ENCODE assay signal across 7 mouse cellular contexts in genomic region chr17:46857361-46857902, GRCm38 (mm10). TPM values are rescaled to one million over a fixed set of nuclear protein-coding genes. Genes with fewer than 3 reads are reported as not detected.
DNase-seq lines count a peak whose midpoint lies in the region; ATAC-seq and TF ChIP-seq lines count a peak whose summit lies in the region.

No protein-coding gene starts in this region.

- H3K4me3 ChIP-seq in intestine, postnatal 0 days (ENCODE audit: low read depth, low read length), result peak overlapping the region; percentile 83
- peak overlapping the region; percentile 83 for H3K4me3 ChIP-seq in limb, embryonic 11.5 days (ENCODE audit: low read depth, low read length)
- H3K4me3 ChIP-seq in midbrain, embryonic 14.5 days (replicated peaks; ENCODE audit: low read depth, low read length), result peak overlapping the region; percentile 97

- no peaks in the 10 kb centered on the region for H3K36me3 ChIP-seq in intestine, postnatal 0 days (ENCODE audit: control insufficient read depth, insufficient read depth)
- no peaks in the 10 kb centered on the region for H3K36me3 ChIP-seq in limb, embryonic 11.5 days (ENCODE audit: control insufficient read depth, insufficient read depth, low read length)
- H3K36me3 ChIP-seq in midbrain, embryonic 14.5 days (ENCODE audit: control insufficient read depth, insufficient read depth, low read length), result no peaks in the 10 kb centered on the region

- no peak for TF ChIP-seq CTCF in intestine, postnatal 0 days (IDR thresholded peaks at IDR 0.05; ENCODE audit: low read depth)

- H3K27me3 ChIP-seq in intestine, postnatal 0 days (replicated peaks; ENCODE audit: control insufficient read depth, insufficient read depth, low read length), result no peaks in the 10 kb centered on the region
- H3K27me3 ChIP-seq in limb, embryonic 11.5 days (ENCODE audit: control insufficient read depth, insufficient read depth, low read length), result no peaks in the 10 kb centered on the region
- H3K27me3 ChIP-seq in midbrain, embryonic 14.5 days (ENCODE audit: control insufficient read depth, insufficient read depth, low read length), result no peaks in the 10 kb centered on the region

- H3K9ac ChIP-seq in intestine, postnatal 0 days (ENCODE audit: low read depth, low read length), result peak overlapping the region; percentile 100
- H3K9ac ChIP-seq in limb, embryonic 11.5 days (ENCODE audit: low read length), result peak overlapping the region; percentile 100
- H3K9ac ChIP-seq in midbrain, embryonic 14.5 days (replicated peaks; ENCODE audit: low read length), result peak overlapping the region; percentile 100

- 0 out of 2 replicates have a peak, but pooled peaks cover 4% of the 10 kb centered on the region for H3K4me1 ChIP-seq in intestine, postnatal 0 days (replicated peaks; ENCODE audit: control insufficient read depth, insufficient read depth, low read length)
- H3K4me1 ChIP-seq in limb, embryonic 11.5 days (ENCODE audit: control insufficient read depth, insufficient read depth, low read length), result peaks cover 9% of the 10 kb centered on the region
- H3K4me1 ChIP-seq in midbrain, embryonic 14.5 days (ENCODE audit: control insufficient read depth, insufficient read depth, low read length), result peaks cover 17% of the 10 kb centered on the region

- H3K4me2 ChIP-seq in intestine, postnatal 0 days (replicated peaks; ENCODE audit: low read depth), result peak overlapping the region; percentile 70
- H3K4me2 ChIP-seq in limb, embryonic 11.5 days (ENCODE audit: low read depth, severe bottlenecking), result peak overlapping the region; percentile 72
- peak overlapping the region; percentile 68 for H3K4me2 ChIP-seq in midbrain, embryonic 14.5 days (ENCODE audit: low read length)

- peak; percentile 93 for DNase-seq in adrenal gland, postnatal 14 days
- peak; percentile 91 for DNase-seq in embryo, embryonic 9.5 days (ENCODE audit: extremely low spot score)
- peak; percentile 75 to 85 for DNase-seq in gastrocnemius, postnatal 4 days (ENCODE audit: low spot score in 2 of 2)
- peak; percentile 86 for DNase-seq in limb, embryonic 11.5 days (ENCODE audit: low spot score)
- DNase-seq in midbrain, embryonic 14.5 days, result peak; percentile 89
- DNase-seq in spleen, postnatal 14 days (ENCODE audit: low spot score in 2 of 2), result peak; percentile 53 to 65

- peak; percentile 65 for ATAC-seq in intestine, postnatal 0 days
- ATAC-seq in limb, embryonic 11.5 days (ENCODE audit: insufficient number of reproducible peaks, low FRiP score, low TSS enrichment, low read depth), result peak; percentile 61
- ATAC-seq in midbrain, embryonic 14.5 days (ENCODE audit: low FRiP score, low TSS enrichment), result peak; percentile 83

- 0% methylated on average over 32 of the region's 52 CpGs for WGBS in intestine, postnatal 0 days
- WGBS in limb, embryonic 11.5 days, result under 1% methylated on average over 31 of the region's 52 CpGs
- 1% methylated on average over 41 of the region's 52 CpGs for WGBS in midbrain, embryonic 14.5 days

- no peaks in the 10 kb centered on the region for H3K9me3 ChIP-seq in intestine, postnatal 0 days (ENCODE audit: control insufficient read depth)
- no peaks in the 10 kb centered on the region for H3K9me3 ChIP-seq in limb, embryonic 11.5 days (ENCODE audit: control insufficient read depth, low read length)
- no peaks in the 10 kb centered on the region for H3K9me3 ChIP-seq in midbrain, embryonic 14.5 days (ENCODE audit: control insufficient read depth, low read length)

- peak overlapping the region; percentile 100 for H3K27ac ChIP-seq in intestine, postnatal 0 days (ENCODE audit: low read depth, low read length)
- H3K27ac ChIP-seq in limb, embryonic 11.5 days (replicated peaks; ENCODE audit: low read depth, low read length), result peak overlapping the region; percentile 100
- peak overlapping the region; percentile 100 for H3K27ac ChIP-seq in midbrain, embryonic 14.5 days (replicated peaks; ENCODE audit: low read depth, low read length)

RNA-seq across cellular contexts. Expression of gene Bicral, which starts 0.8 kb away (rescaled TPM):
- 19.4 and 20.1 TPM in 2 replicates for total RNA-seq in adrenal gland, postnatal 14 days (2021)
- total RNA-seq in gastrocnemius, postnatal 4 days (2021), result 10 to 100 TPM; 17.0 to 17.6 TPM
- polyA plus RNA-seq in intestine, postnatal 0 days (2015; fragmentation: Nextera tagmentation; extraction: Ambion mirVana), result 2.2 and 2.6 TPM in 2 replicates
- polyA plus RNA-seq in limb, embryonic 11.5 days (2014; fragmentation: Nextera tagmentation; extraction: Ambion mirVana), result 4.6 and 5.9 TPM in 2 replicates
- 10.2 and 11.6 TPM in 2 replicates for polyA plus RNA-seq in midbrain, embryonic 14.5 days (2014; fragmentation: Nextera tagmentation; extraction: Ambion mirVana)

RNA-seq across cellular contexts. Expression of gene Tbcc, which starts 33.1 kb away (rescaled TPM):
- total RNA-seq in adrenal gland, postnatal 14 days (2021), result 20.6 and 20.7 TPM in 2 replicates
- total RNA-seq in gastrocnemius, postnatal 4 days (2021), result 10 to 100 TPM; 24.7 to 27.0 TPM
- 40.1 and 40.2 TPM in 2 replicates for polyA plus RNA-seq in intestine, postnatal 0 days (2015; fragmentation: Nextera tagmentation; extraction: Ambion mirVana)
- 73.0 and 73.3 TPM in 2 replicates for polyA plus RNA-seq in limb, embryonic 11.5 days (2014; fragmentation: Nextera tagmentation; extraction: Ambion mirVana)
- 62.8 and 67.6 TPM in 2 replicates for polyA plus RNA-seq in midbrain, embryonic 14.5 days (2014; fragmentation: Nextera tagmentation; extraction: Ambion mirVana)

RNA-seq across cellular contexts. Expression of gene Prph2, which starts 52.8 kb away (rescaled TPM):
- not detected in 2 replicates for total RNA-seq in adrenal gland, postnatal 14 days (2021)
- not detected for total RNA-seq in gastrocnemius, postnatal 4 days (2021)
- not detected in 2 replicates for polyA plus RNA-seq in intestine, postnatal 0 days (2015; fragmentation: Nextera tagmentation; extraction: Ambion mirVana)
- polyA plus RNA-seq in limb, embryonic 11.5 days (2014; fragmentation: Nextera tagmentation; extraction: Ambion mirVana), result not detected in 2 replicates
- not detected in 2 replicates for polyA plus RNA-seq in midbrain, embryonic 14.5 days (2014; fragmentation: Nextera tagmentation; extraction: Ambion mirVana)

Comparison
In these comparisons a context has a peak if more than half of its experiments do, and no peak if none do; other contexts are left out.
1. Peak in every context shown above with its lines: DNase-seq, ATAC-seq, H3K4me3 ChIP-seq and H3K27ac ChIP-seq.